Mouse (Mus musculus): Measurements from ENCODE around the gene Errfi1. TPM values are rescaled to one million over a fixed set of nuclear protein-coding genes. Genes with fewer than 3 reads are reported as not detected.

The Errfi1 gene
- polyA plus RNA-seq, 1 experiment from 2014 or later = 70.2 TPM

DNA sequence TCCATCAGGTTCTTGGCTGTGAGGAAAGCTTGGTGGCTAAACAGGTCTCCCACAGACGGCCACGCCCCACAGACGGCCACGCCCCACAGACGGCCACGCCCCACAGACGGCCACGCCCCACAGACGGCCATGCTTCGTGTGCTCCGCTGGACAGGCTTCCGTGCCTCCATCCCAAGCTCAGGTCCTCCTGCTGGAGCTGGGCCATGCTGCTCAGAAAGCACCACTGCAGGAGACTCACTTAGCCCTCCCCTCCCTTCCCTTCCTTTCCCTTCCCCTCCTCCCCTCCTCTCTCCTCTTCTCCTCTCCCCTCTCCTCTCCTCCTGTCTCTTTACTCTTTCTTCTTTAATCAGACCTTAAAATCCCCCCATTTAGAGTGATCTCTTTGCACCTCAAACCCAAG lies 16.8 kb upstream of the Errfi1 start:
- H3K27me3 ChIP-seq (ENCODE audit: control insufficient read depth, insufficient read depth, low read length) = no peaks in the 10 kb centered on the region
- H3K9ac ChIP-seq (replicated peaks; ENCODE audit: low read depth, low read length) = no peak overlapping the region
- 92% methylated on average over 12 of the region's 12 CpGs for WGBS
- no peaks in the 10 kb centered on the region for H3K36me3 ChIP-seq (ENCODE audit: control insufficient read depth, insufficient read depth, low read length)
- ATAC-seq (ENCODE audit: low read depth) = no peak
- H3K4me2 ChIP-seq (ENCODE audit: low read depth, low read length) = no peak overlapping the region
- H3K9me3 ChIP-seq (ENCODE audit: control insufficient read depth, low read length) = no peaks in the 10 kb centered on the region
- H3K4me1 ChIP-seq (ENCODE audit: control insufficient read depth, insufficient read depth, low read length) = no peaks in the 10 kb centered on the region
- H3K4me3 ChIP-seq (ENCODE audit: low read depth, low read length) = no peak overlapping the region
- no peak overlapping the region for H3K27ac ChIP-seq (ENCODE audit: low read depth, low read length)

- Histone ChIP-seq H3K27me3 (ENCODE audit: control insufficient read depth, insufficient read depth, low read length) (no peaks in the 10 kb centered on the region), H3K4me2 (ENCODE audit: low read depth, low read length) (no peak overlapping the region), H3K4me3 (ENCODE audit: low read depth, low read length) (no peak overlapping the region), H3K9ac (replicated peaks; ENCODE audit: low read depth, low read length) (no peak overlapping the region), H3K4me1 (ENCODE audit: control insufficient read depth, insufficient read depth, low read length) (no peaks in the 10 kb centered on the region), H3K36me3 (ENCODE audit: control insufficient read depth, insufficient read depth, low read length) (no peaks in the 10 kb centered on the region), H3K9me3 (ENCODE audit: control insufficient read depth, low read length) (no peaks in the 10 kb centered on the region), H3K27ac (ENCODE audit: low read depth, low read length) (no peak overlapping the region)
- ATAC-seq (ENCODE audit: low read depth) = no peak
- 84% methylated on average over 6 of the region's 6 CpGs for WGBS
These were observed 16.3 kb upstream of the Errfi1 start for GRCm38 (mm10) chr4:150837458-150837857.

GRCm38 (mm10) chr4:150842045-150842444 lies 11.7 kb upstream of the Errfi1 start:
- H3K4me3 ChIP-seq (ENCODE audit: low read depth, low read length) = no peak overlapping the region
- H3K9ac ChIP-seq (replicated peaks; ENCODE audit: low read depth, low read length) = no peak overlapping the region
- H3K9me3 ChIP-seq (ENCODE audit: control insufficient read depth, low read length) = no peaks in the 10 kb centered on the region
- no peak overlapping the region for H3K27ac ChIP-seq (ENCODE audit: low read depth, low read length)
- no peaks in the 10 kb centered on the region for H3K27me3 ChIP-seq (ENCODE audit: control insufficient read depth, insufficient read depth, low read length)
- no peak overlapping the region for H3K4me2 ChIP-seq (ENCODE audit: low read depth, low read length)
- H3K4me1 ChIP-seq (ENCODE audit: control insufficient read depth, insufficient read depth, low read length) = 0 out of 2 replicates have a peak, but pooled peaks cover 4% of the 10 kb centered on the region
- 88% methylated on average over 5 of the region's 5 CpGs for WGBS
- ATAC-seq (ENCODE audit: low read depth) = no peak
- no peaks in the 10 kb centered on the region for H3K36me3 ChIP-seq (ENCODE audit: control insufficient read depth, insufficient read depth, low read length)

GRCm38 (mm10) chr4:150843181-150843580 lies 10.5 kb upstream of the Errfi1 start:
- no peak overlapping the region for H3K9ac ChIP-seq (replicated peaks; ENCODE audit: low read depth, low read length)
- no peaks in the 10 kb centered on the region for H3K9me3 ChIP-seq (ENCODE audit: control insufficient read depth, low read length)
- no peaks in the 10 kb centered on the region for H3K36me3 ChIP-seq (ENCODE audit: control insufficient read depth, insufficient read depth, low read length)
- no peak overlapping the region for H3K4me2 ChIP-seq (ENCODE audit: low read depth, low read length)
- H3K27ac ChIP-seq (ENCODE audit: low read depth, low read length) = no peak overlapping the region
- no peak overlapping the region for H3K4me3 ChIP-seq (ENCODE audit: low read depth, low read length)
- WGBS = 86% methylated on average over 7 of the region's 7 CpGs
- H3K27me3 ChIP-seq (ENCODE audit: control insufficient read depth, insufficient read depth, low read length) = no peaks in the 10 kb centered on the region
- H3K4me1 ChIP-seq (ENCODE audit: control insufficient read depth, insufficient read depth, low read length) = 0 out of 2 replicates have a peak, but pooled peaks cover 4% of the 10 kb centered on the region
- no peak for ATAC-seq (ENCODE audit: low read depth)

GRCm38 (mm10) chr4:150846316-150846715 lies 7.4 kb upstream of the Errfi1 start:
- no peak overlapping the region for H3K9ac ChIP-seq (replicated peaks; ENCODE audit: low read depth, low read length)
- H3K27ac ChIP-seq (ENCODE audit: low read depth, low read length) = no peak overlapping the region
- H3K4me3 ChIP-seq (ENCODE audit: low read depth, low read length) = no peak overlapping the region
- H3K27me3 ChIP-seq (ENCODE audit: control insufficient read depth, insufficient read depth, low read length) = no peaks in the 10 kb centered on the region
- no peak for ATAC-seq (ENCODE audit: low read depth)
- no peaks in the 10 kb centered on the region for H3K9me3 ChIP-seq (ENCODE audit: control insufficient read depth, low read length)
- no peak overlapping the region for H3K4me2 ChIP-seq (ENCODE audit: low read depth, low read length)
- 0 out of 2 replicates have a peak, but pooled peaks cover 4% of the 10 kb centered on the region for H3K4me1 ChIP-seq (ENCODE audit: control insufficient read depth, insufficient read depth, low read length)
- no peaks in the 10 kb centered on the region for H3K36me3 ChIP-seq (ENCODE audit: control insufficient read depth, insufficient read depth, low read length)
- WGBS = 52% methylated on average over 8 of the region's 8 CpGs

DNA sequence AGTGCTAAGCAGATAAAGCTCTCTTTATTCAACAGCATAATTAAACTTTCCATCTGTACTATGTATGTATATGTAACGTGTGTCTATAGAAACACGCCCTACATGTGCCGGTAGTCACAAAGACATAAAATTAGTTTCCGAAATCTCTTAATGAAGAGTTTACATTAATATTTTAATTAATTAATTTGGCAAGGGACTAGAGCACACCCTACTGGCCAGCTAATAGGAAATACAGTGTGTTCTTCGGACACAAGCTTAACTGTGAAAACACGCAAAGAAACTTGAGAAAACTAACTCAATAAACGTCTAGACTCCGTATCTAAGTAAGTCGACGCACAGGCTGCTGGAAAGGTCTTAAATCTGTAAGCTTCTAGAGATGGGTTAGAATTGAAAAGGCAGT lies 3.8 kb upstream of the Errfi1 start:
- no peak for ATAC-seq (ENCODE audit: low read depth)
- Histone ChIP-seq H3K36me3 (ENCODE audit: control insufficient read depth, insufficient read depth, low read length) (no peaks in the 10 kb centered on the region), H3K4me1 (ENCODE audit: control insufficient read depth, insufficient read depth, low read length) (peaks cover 4% of the 10 kb centered on the region; the same call in 1 of the 2 replicates), H3K4me2 (ENCODE audit: low read depth, low read length) (no peak overlapping the region), H3K9me3 (ENCODE audit: control insufficient read depth, low read length) (no peaks in the 10 kb centered on the region), H3K27ac (ENCODE audit: low read depth, low read length) (no peak overlapping the region), H3K9ac (replicated peaks; ENCODE audit: low read depth, low read length) (no peak overlapping the region), H3K27me3 (ENCODE audit: control insufficient read depth, insufficient read depth, low read length) (no peaks in the 10 kb centered on the region), H3K4me3 (ENCODE audit: low read depth, low read length) (no peak overlapping the region)
- 58% methylated on average over 10 of the region's 10 CpGs for WGBS

DNA sequence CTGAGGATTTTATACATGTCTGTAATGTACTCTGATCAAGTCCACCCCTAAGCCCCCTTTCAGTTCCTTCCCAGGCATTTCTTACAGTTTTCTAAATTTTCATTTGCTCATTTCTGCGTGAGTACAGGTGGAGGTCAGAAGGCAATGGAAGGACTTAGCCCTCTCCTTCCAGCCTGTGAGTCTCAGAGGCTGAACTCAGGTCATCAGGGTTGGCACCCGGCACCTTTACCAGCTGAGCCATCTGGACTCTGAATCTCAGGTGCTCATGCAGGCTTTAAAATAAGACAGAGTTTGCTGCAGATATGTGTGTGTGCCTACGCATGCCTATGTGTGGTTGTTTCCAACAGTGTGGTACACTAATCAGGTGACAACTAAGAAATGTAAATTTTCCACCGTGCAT lies 2.8 kb upstream of the Errfi1 start:
- Histone ChIP-seq H3K4me3 (ENCODE audit: low read depth, low read length) (no peak overlapping the region), H3K36me3 (ENCODE audit: control insufficient read depth, insufficient read depth, low read length) (no peaks in the 10 kb centered on the region), H3K4me1 (ENCODE audit: control insufficient read depth, insufficient read depth, low read length) (peaks cover 4% of the 10 kb centered on the region; the same call in 1 of the 2 replicates), H3K9me3 (ENCODE audit: control insufficient read depth, low read length) (no peaks in the 10 kb centered on the region), H3K4me2 (ENCODE audit: low read depth, low read length) (no peak overlapping the region), H3K27ac (ENCODE audit: low read depth, low read length) (no peak overlapping the region), H3K9ac (replicated peaks; ENCODE audit: low read depth, low read length) (no peak overlapping the region), H3K27me3 (ENCODE audit: control insufficient read depth, insufficient read depth, low read length) (no peaks in the 10 kb centered on the region)
- ATAC-seq (ENCODE audit: low read depth) = no peak
- 94% methylated on average over 4 of the region's 4 CpGs for WGBS

DNA sequence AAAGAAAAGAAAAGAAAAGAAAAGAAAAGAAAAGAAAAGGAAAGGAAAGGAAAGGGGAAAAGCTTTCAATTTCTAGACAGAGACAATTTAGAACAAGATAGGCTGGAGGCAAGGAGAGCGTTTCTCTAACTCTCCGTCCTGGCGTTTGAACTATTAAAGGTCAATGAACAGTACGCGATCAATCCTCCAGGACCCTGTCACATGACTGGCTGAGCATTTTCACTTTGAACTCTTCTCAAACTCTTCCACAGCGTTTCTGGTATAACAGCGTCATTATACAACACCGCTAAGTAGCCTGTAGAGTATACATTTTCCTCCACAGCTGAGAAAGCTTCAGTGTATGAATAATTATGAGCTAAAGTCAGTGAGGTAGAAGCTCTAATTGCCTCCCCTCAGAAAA lies 1.7 kb upstream of the Errfi1 start:
- Histone ChIP-seq H3K4me2 (ENCODE audit: low read depth, low read length) (no peak overlapping the region), H3K36me3 (ENCODE audit: control insufficient read depth, insufficient read depth, low read length) (no peaks in the 10 kb centered on the region), H3K27ac (ENCODE audit: low read depth, low read length) (no peak overlapping the region), H3K4me1 (ENCODE audit: control insufficient read depth, insufficient read depth, low read length) (peaks cover 9% of the 10 kb centered on the region), H3K9me3 (ENCODE audit: control insufficient read depth, low read length) (no peaks in the 10 kb centered on the region), H3K9ac (replicated peaks; ENCODE audit: low read depth, low read length) (no peak overlapping the region), H3K4me3 (ENCODE audit: low read depth, low read length) (no peak overlapping the region), H3K27me3 (ENCODE audit: control insufficient read depth, insufficient read depth, low read length) (no peaks in the 10 kb centered on the region)
- no peak for ATAC-seq (ENCODE audit: low read depth)
- WGBS = 63% methylated on average over 8 of the region's 8 CpGs

DNA sequence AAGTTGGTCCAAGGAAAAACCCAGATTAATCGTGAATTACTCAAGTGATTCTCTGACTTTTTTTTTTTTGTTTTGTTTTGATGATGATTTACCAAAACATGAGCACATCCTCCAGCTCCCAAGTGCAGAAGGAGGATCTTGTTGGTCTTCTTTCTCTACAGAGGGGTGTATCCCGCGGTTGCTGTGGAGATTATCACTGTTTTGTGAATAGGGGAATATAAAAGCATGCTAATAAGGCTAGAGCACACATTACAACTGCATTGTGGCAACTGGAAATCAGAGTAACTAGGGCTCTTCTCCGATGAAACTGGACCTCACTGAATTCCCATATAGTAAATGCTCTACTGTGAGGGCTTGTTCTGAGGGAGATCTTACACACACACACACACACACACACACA lies 1.2 kb upstream of the Errfi1 start:
- H3K27me3 ChIP-seq (ENCODE audit: control insufficient read depth, insufficient read depth, low read length) = no peaks in the 10 kb centered on the region
- WGBS = 59% methylated on average over 4 of the region's 4 CpGs
- no peak for ATAC-seq (ENCODE audit: low read depth)
- H3K4me1 ChIP-seq (ENCODE audit: control insufficient read depth, insufficient read depth, low read length) = peaks cover 11% of the 10 kb centered on the region
- no peaks in the 10 kb centered on the region for H3K36me3 ChIP-seq (ENCODE audit: control insufficient read depth, insufficient read depth, low read length)
- no peaks in the 10 kb centered on the region for H3K9me3 ChIP-seq (ENCODE audit: control insufficient read depth, low read length)
- H3K9ac ChIP-seq (replicated peaks; ENCODE audit: low read depth, low read length) = no peak overlapping the region
- no peak overlapping the region for H3K4me3 ChIP-seq (ENCODE audit: low read depth, low read length)
- H3K4me2 ChIP-seq (ENCODE audit: low read depth, low read length) = no peak overlapping the region
- H3K27ac ChIP-seq (ENCODE audit: low read depth, low read length) = no peak overlapping the region

Measured in neural tube, embryonic 14.5 days (tissue).